Mouse (Mus musculus) bone marrow macrophage, adult 2 months (primary cell): ENCODE measurements around the gene Gm17655. TPM values are rescaled to one million over a fixed set of nuclear protein-coding genes. Genes with fewer than 3 reads are reported as not detected.
"Not testable (repeated sequence)": the region's sequence is repeated elsewhere in the genome, so short reads cannot be mapped to it uniquely, and the experiment has no call there.

Experiments used
- H3K27ac ChIP-seq: 2 replicates; pipeline ENCODE4 v1.5.1; 2012; ENCODE audit warnings: low read depth, low read length; ENCODE audit not compliant: insufficient read depth
- H3K4me1 ChIP-seq: 2 replicates; pipeline ENCODE4 v1.6.1; 2012; ENCODE audit warnings: low read length; ENCODE audit not compliant: control insufficient read depth, insufficient read depth
- H3K4me3 ChIP-seq: 2 replicates; pipeline ENCODE4 v1.5.1; 2012; ENCODE audit warnings: mild to moderate bottlenecking, low read length, moderate library complexity; ENCODE audit not compliant: insufficient read depth
- CTCF ChIP-seq: IDR thresholded peaks from 2 replicates; pipeline ENCODE4 v1.5.1; 2012; ENCODE audit warnings: low read depth, mild to moderate bottlenecking, low read length, moderate library complexity
- POLR2A ChIP-seq: IDR thresholded peaks from 2 replicates; pipeline ENCODE4 v1.6.1; 2012; ENCODE audit warnings: mild to moderate bottlenecking, low read depth, low read length, borderline replicate concordance
- polyA plus RNA-seq: library from polyadenylated mRNA; stranded (reverse); fragments of >200 nt; gene quantifications from 2 replicates; pipeline ENCODE4 v1.2.4, GENCODE M21; 2012; ENCODE audit not compliant: missing spikeins, insufficient read depth, insufficient read length

Gm17655 gene
- polyA plus RNA-seq, 1 experiment: 5.3 TPM

DNA sequence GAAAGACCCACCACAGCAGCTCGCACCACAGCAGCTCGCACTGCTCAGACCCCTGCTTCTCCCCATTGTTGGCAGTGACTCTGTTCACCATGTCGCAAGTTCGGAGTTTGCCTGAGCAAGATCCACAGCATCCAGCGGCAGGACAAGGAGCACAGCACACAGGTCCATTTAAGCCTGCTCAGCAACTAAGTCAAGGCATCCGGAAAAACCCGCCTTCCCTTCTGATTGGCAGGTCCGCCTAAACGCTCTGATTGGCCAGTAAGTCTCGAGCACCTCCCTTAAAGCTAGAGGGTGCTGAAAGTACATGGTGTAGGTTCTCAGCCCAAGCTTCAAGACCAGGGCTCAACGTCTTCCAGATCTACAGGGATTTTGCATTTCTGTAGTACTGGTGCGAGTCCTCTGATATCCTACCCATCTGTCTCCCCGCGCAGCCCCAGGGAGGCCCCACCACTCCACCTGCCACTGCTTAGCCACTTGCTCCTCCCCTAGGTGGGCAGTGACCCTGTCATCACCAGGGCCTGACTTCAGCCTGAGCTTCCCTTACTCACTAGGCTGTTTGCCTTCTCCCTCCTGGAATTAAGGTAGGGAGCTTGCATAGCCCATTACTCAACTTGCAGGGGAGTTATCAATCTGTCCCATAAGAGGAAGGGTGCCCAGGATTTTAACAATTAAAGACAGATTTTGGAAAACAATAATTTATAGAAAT lies 14.0 kb upstream of the Gm17655 start:
- TF ChIP-seq POLR2A (no peak), CTCF (no peak)
- Histone ChIP-seq H3K4me3 (no peak overlapping the region), H3K27ac (no peak overlapping the region)

DNA sequence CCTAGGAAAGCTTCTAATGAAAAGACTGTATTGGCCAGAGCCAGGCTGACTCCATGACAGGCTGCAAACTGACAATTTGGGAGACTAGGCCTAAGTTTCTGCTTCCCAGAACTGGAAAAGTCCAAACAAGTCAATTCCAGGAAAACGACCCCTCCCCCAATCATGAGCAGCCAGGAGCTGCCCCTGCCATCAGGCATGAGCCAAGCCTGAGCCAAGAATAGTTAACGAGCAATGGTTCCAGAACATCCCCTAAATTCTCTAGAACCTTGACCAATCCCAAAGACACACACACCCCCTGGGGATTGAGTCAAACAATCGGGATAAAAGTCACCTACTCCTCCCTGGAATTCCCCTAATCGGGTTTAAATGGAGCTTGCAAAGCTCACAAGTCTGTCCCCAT lies 10.6 kb upstream of the Gm17655 start:
- no peak overlapping the region for H3K4me3 ChIP-seq
- TF ChIP-seq CTCF (no peak), POLR2A (no peak)

More for the DNA sequence above, 14.0 kb upstream of the Gm17655 start:
- no peaks in the 10 kb centered on the region for H3K4me1 ChIP-seq

DNA sequence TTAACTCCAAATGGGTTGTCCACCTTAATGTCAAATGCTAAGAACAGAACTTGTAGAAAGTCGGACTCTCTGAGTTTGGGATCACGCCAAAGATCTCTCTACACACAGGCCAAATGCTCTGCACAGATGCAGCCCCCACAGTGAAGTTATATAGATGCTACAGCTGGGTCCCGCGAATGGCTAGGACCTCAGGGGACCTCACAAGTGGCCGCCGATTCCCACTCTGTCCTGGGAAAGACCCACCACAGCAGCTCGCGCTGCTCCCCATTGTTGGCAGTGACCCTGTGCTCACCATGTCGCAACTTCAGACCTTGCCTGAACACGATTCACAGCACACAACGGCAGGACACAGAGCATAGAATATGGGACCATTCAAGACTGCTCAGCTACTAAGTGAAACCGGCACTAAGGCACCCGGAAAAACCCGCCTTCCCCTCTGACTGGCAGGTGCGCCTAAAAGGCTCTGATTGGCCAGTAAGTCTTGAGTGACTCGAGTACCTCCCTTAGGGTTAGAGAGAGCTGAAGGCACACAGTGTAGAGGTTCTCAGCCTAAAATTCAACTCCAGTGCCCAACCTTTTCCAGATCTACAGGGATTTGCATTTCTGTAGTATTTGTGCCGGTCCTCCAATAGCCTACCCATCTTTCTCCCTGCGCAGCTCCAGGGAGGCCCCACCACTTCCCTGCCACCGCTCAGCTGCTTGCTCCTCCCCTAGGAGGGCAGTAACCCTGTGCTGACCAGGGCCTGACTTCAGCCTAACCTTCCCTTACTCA lies 14.5 kb downstream of the Gm17655 start:
- Histone ChIP-seq H3K27ac (peak overlapping the region; percentile 60; the same call in 1 of the 2 replicates), H3K4me3 (peak overlapping the region; percentile 86)
- TF ChIP-seq POLR2A (no peak), CTCF (no peak)

More for the DNA sequence above, 10.6 kb upstream of the Gm17655 start:
- Histone ChIP-seq H3K4me1 (no peaks in the 10 kb centered on the region), H3K27ac (no peak overlapping the region)

DNA sequence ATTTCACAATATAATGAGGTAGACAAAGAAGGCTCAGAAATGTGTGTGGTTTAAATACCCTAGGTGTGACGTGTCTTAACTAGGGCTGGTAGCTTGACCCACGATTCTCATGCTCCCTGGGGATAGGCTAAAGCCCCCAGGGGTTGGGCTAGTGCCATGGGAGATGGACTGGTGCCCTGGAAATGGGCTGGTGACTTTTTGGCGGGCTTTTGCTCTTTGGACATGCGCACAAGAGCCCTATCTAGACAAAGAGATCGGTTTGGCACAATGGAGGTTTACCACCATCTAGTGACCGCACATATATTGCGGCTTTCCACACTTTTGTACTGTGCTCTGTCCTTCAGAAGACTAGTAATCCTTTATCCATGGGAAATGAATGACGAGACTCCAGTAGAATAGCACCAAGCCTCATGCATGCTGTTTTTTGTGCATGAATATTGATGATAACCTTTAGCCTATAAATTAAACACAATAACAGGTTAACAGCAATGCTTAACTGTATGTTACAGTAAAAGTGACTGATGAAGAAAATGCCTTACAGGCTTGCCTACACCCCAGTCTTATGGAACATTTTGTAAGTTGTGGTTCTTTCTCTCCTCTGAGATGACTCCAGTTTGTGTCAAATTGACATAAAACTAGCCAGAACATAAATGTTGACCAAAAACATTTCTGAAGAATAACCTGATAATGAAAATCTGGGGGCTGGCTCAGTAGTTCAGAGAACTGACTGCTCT lies 48.5 kb downstream of the Gm17655 start:
- not testable (repeated sequence) for H3K4me1 ChIP-seq, H3K27ac ChIP-seq, H3K4me3 ChIP-seq

More for the DNA sequence above, 14.5 kb downstream of the Gm17655 start:
- no peaks in the 10 kb centered on the region for H3K4me1 ChIP-seq

DNA sequence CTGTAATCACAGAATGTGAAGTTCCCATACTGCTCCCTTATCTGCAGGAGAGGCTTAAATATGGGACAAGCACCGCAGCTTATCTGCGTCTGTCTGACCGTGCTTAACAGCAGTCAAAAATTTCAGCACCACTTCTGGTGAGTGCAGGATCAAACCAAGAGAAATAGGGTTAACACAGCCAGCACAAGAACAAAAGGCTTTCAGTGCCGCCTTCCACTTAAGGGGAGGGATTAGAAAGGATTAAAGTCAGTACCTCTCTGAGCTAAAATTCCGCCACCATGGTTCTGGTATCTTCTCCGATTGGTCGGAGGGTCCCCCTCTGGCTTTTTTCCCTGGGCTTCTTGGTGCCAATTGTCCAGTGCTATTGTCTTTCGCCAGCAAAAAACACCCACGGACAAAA lies 49.0 kb downstream of the Gm17655 start:
- TF ChIP-seq POLR2A (no peak), CTCF (no peak)
- Histone ChIP-seq H3K4me3 (no peak overlapping the region), H3K4me1 (no peaks in the 10 kb centered on the region), H3K27ac (no peak overlapping the region)

DNA sequence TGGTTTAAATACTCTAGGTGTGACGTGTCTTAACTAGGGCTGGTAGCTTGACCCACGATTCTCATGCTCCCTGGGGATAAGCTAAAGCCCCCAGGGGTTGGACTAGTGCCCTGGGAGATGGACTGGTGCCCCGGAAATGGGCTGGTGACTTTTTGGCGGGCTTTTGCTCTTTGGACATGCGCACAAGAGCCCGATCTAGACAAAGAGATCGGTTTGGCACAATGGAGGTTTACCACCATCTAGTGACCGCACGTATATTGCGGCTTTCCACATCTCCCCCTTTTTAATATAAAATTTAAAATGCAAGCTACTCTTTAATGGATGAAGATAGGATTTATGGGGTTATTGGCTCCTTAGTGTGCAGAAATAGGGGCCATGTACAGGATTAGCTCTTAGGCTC lies 56.5 kb downstream of the Gm17655 start:
- H3K27ac ChIP-seq, H3K4me1 ChIP-seq, H3K4me3 ChIP-seq: not testable (repeated sequence)

Other genes starting within 250 kb of the Gm17655 start
- gene Gm15446, start 149.1 kb downstream of the Gm17655 start, polyA plus RNA-seq: 10.5 and 13.2 TPM in 2 replicates
- 13.6 and 20.8 TPM in 2 replicates for gene Zfp932, start 76.0 kb downstream of the Gm17655 start, polyA plus RNA-seq
- gene Gm35315, start 21.9 kb upstream of the Gm17655 start, polyA plus RNA-seq: 0.61 and 0.79 TPM in 2 replicates
- gene Plcxd1, start 27.5 kb upstream of the Gm17655 start, polyA plus RNA-seq: not detected in 2 replicates
- 26.0 and 29.1 TPM in 2 replicates for gene Gtpbp6, start 35.7 kb upstream of the Gm17655 start, polyA plus RNA-seq
- gene Zfp605, start 37.6 kb upstream of the Gm17655 start, polyA plus RNA-seq: 3.1 and 4.5 TPM in 2 replicates
- gene Chfr, start 63.3 kb upstream of the Gm17655 start, polyA plus RNA-seq: 42.3 and 42.5 TPM in 2 replicates
- 23.6 and 24.7 TPM in 2 replicates for gene Golga3, start 104.2 kb upstream of the Gm17655 start, polyA plus RNA-seq
- gene Ankle2, start 158.5 kb upstream of the Gm17655 start, polyA plus RNA-seq: 29.5 and 36.6 TPM in 2 replicates
- 15.2 and 16.4 TPM in 2 replicates for gene Pgam5, start 197.4 kb upstream of the Gm17655 start, polyA plus RNA-seq
- 3.3 and 3.4 TPM in 2 replicates for gene Pxmp2, start 213.7 kb upstream of the Gm17655 start, polyA plus RNA-seq
- gene Pole, start 213.8 kb upstream of the Gm17655 start, polyA plus RNA-seq: 9.2 and 12.1 TPM in 2 replicates